ENCODE assay signal across 8 mouse cellular contexts in genomic region chr14:19839600-19840332, GRCm38 (mm10). TPM values are rescaled to one million over a fixed set of nuclear protein-coding genes. Genes with fewer than 3 reads are reported as not detected.
A peak's percentile ranks its signal among the peaks of the same experiment; 100 is the strongest.
DNase-seq lines count a peak whose midpoint lies in the region; ATAC-seq and TF ChIP-seq lines count a peak whose summit lies in the region.

No protein-coding gene starts in this region.

- H3K4me1 ChIP-seq in erythroblast, embryonic 14.5 days (ENCODE audit: control insufficient read depth): no peaks in the 10 kb centered on the region
- H3K4me1 ChIP-seq in heart, embryonic 12.5 days (replicated peaks): no peaks in the 10 kb centered on the region
- H3K4me1 ChIP-seq in kidney, embryonic 16.5 days (ENCODE audit: insufficient read depth, low read length): 0 out of 2 replicates have a peak, but pooled peaks cover 2% of the 10 kb centered on the region
- H3K4me1 ChIP-seq in liver, embryonic 11.5 days (replicated peaks; ENCODE audit: control insufficient read depth, insufficient read depth, low read length): no peaks in the 10 kb centered on the region
- H3K4me1 ChIP-seq in stomach, embryonic 15.5 days: 0 out of 2 replicates have a peak, but pooled peaks cover 2% of the 10 kb centered on the region

- H3K36me3 ChIP-seq in erythroblast, embryonic 14.5 days (ENCODE audit: control insufficient read depth): no peaks in the 10 kb centered on the region
- no peaks in the 10 kb centered on the region for H3K36me3 ChIP-seq in heart, embryonic 12.5 days
- H3K36me3 ChIP-seq in kidney, embryonic 16.5 days (ENCODE audit: insufficient read depth, low read length): no peaks in the 10 kb centered on the region
- H3K36me3 ChIP-seq in liver, embryonic 11.5 days (ENCODE audit: control insufficient read depth, insufficient read depth, low read length): no peaks in the 10 kb centered on the region
- no peaks in the 10 kb centered on the region for H3K36me3 ChIP-seq in myocyte (ENCODE audit: control insufficient read depth, insufficient read depth)
- no peaks in the 10 kb centered on the region for H3K36me3 ChIP-seq in stomach, embryonic 15.5 days

- TF ChIP-seq POLR2A in brain, embryonic 14.5 days (IDR thresholded peaks at IDR 0.05; ENCODE audit: borderline replicate concordance, extremely low read depth, insufficient read depth, insufficient read length, poor library complexity, severe bottlenecking): no peak
- TF ChIP-seq POLR2A in myocyte (IDR thresholded peaks at IDR 0.05; ENCODE audit: insufficient read length, low read depth): no peak

- H3ac ChIP-seq in myocyte (ENCODE audit: control insufficient read depth, insufficient read length): no peak overlapping the region

- ATAC-seq in heart, embryonic 12.5 days (ENCODE audit: insufficient number of reproducible peaks, low FRiP score): 0 out of 2 replicates have a peak, but pooled peaks have one; percentile 33
- ATAC-seq in kidney, embryonic 16.5 days (ENCODE audit: low FRiP score, low TSS enrichment): peak; percentile 73
- no peak for ATAC-seq in liver, embryonic 11.5 days (replicated peaks; ENCODE audit: low FRiP score)
- ATAC-seq in stomach, embryonic 15.5 days (ENCODE audit: insufficient read depth, low FRiP score, low read depth): no peak

- H3K4me2 ChIP-seq in heart, embryonic 12.5 days: peak overlapping the region; percentile 58
- peak overlapping the region; percentile 50 for H3K4me2 ChIP-seq in kidney, embryonic 16.5 days (replicated peaks; ENCODE audit: low read depth, low read length)
- H3K4me2 ChIP-seq in liver, embryonic 11.5 days: peak overlapping the region; percentile 52
- H3K4me2 ChIP-seq in myocyte (ENCODE audit: low read depth): peak overlapping the region; percentile 76
- peak overlapping the region; percentile 54 for H3K4me2 ChIP-seq in stomach, embryonic 15.5 days

- H3K79me2 ChIP-seq in myocyte (ENCODE audit: control insufficient read depth, insufficient read depth): no peaks in the 10 kb centered on the region

- peak; percentile 77 for TF ChIP-seq CTCF in brain, embryonic 14.5 days (IDR thresholded peaks at IDR 0.05; ENCODE audit: borderline replicate concordance, extremely low read depth, insufficient read depth, insufficient read length)

- H3K27ac ChIP-seq in heart, embryonic 12.5 days (ENCODE audit: poor library complexity, severe bottlenecking): no peak overlapping the region
- H3K27ac ChIP-seq in kidney, embryonic 16.5 days (ENCODE audit: low read length): no peak overlapping the region
- H3K27ac ChIP-seq in liver, embryonic 11.5 days (ENCODE audit: low read depth, low read length): no peak overlapping the region
- no peak overlapping the region for H3K27ac ChIP-seq in stomach, embryonic 15.5 days

- H3K9ac ChIP-seq in heart, embryonic 12.5 days: peak overlapping the region; percentile 50; the same call in 1 of the 2 replicates
- H3K9ac ChIP-seq in kidney, embryonic 16.5 days (replicated peaks; ENCODE audit: low read length): peak overlapping the region; percentile 53
- H3K9ac ChIP-seq in liver, embryonic 11.5 days (ENCODE audit: low read depth, low read length): no peak overlapping the region
- no peak overlapping the region for H3K9ac ChIP-seq in stomach, embryonic 15.5 days

- no peaks in the 10 kb centered on the region for H3K9me3 ChIP-seq in erythroblast, embryonic 14.5 days (ENCODE audit: control insufficient read depth, low read length)
- no peaks in the 10 kb centered on the region for H3K9me3 ChIP-seq in heart, embryonic 12.5 days (replicated peaks)
- H3K9me3 ChIP-seq in kidney, embryonic 16.5 days (ENCODE audit: low read length): no peaks in the 10 kb centered on the region
- no peaks in the 10 kb centered on the region for H3K9me3 ChIP-seq in liver, embryonic 11.5 days (ENCODE audit: control insufficient read depth, low read length)
- H3K9me3 ChIP-seq in stomach, embryonic 15.5 days: no peaks in the 10 kb centered on the region

- peak; percentile 51 to 72 for DNase-seq in CD8-positive naive resting alpha-beta T cell, adult 2 months (ENCODE audit: low read depth in 2 of 2, low spot score in 2 of 2)
- peak; percentile 76 for DNase-seq in brain, embryonic 14.5 days (ENCODE audit: low read depth)
- peak; percentile 68 for DNase-seq in liver, embryonic 11.5 days (ENCODE audit: low spot score)

- peak overlapping the region; percentile 41 for H3K4me3 ChIP-seq in erythroblast, embryonic 14.5 days (replicated peaks)
- H3K4me3 ChIP-seq in heart, embryonic 12.5 days: peak overlapping the region; percentile 33
- peak overlapping the region; percentile 36 for H3K4me3 ChIP-seq in kidney, embryonic 16.5 days (ENCODE audit: low read length)
- H3K4me3 ChIP-seq in liver, embryonic 11.5 days (ENCODE audit: low read depth, low read length): 0 out of 2 replicates have a peak overlapping the region, but pooled peaks have one; percentile 29
- H3K4me3 ChIP-seq in myocyte: peak overlapping the region; percentile 13
- peak overlapping the region; percentile 25; the same call in 1 of the 2 replicates for H3K4me3 ChIP-seq in stomach, embryonic 15.5 days (replicated peaks)

- no peaks in the 10 kb centered on the region for H3K27me3 ChIP-seq in erythroblast, embryonic 14.5 days (ENCODE audit: control insufficient read depth)
- H3K27me3 ChIP-seq in heart, embryonic 12.5 days (replicated peaks): 0 out of 2 replicates have a peak, but pooled peaks cover 4% of the 10 kb centered on the region
- no peaks in the 10 kb centered on the region for H3K27me3 ChIP-seq in kidney, embryonic 16.5 days (ENCODE audit: insufficient read depth, low read length)
- no peaks in the 10 kb centered on the region for H3K27me3 ChIP-seq in liver, embryonic 11.5 days (replicated peaks; ENCODE audit: control insufficient read depth, insufficient read depth, low read length)
- peaks cover 7% of the 10 kb centered on the region for H3K27me3 ChIP-seq in myocyte (ENCODE audit: control insufficient read depth, insufficient read depth, insufficient read length)
- no peaks in the 10 kb centered on the region for H3K27me3 ChIP-seq in stomach, embryonic 15.5 days (replicated peaks)

- WGBS in heart, embryonic 12.5 days: 30% methylated on average over 15 of the region's 15 CpGs
- 24% methylated on average over 15 of the region's 15 CpGs for WGBS in kidney, embryonic 16.5 days
- 24% methylated on average over 15 of the region's 15 CpGs for WGBS in liver, embryonic 11.5 days
- 27% methylated on average over 15 of the region's 15 CpGs for WGBS in stomach, embryonic 15.5 days

TF ChIP-seq in myocyte, 11 proteins besides CTCF, POLR2A, EP300 and RAD21:
- TF ChIP-seq REST (IDR thresholded peaks at IDR 0.05; ENCODE audit: insufficient read depth, insufficient read length): no peak
- no peak for TF ChIP-seq MAX (IDR thresholded peaks at IDR 0.05; ENCODE audit: low read depth)
- TF ChIP-seq TCF12 (IDR thresholded peaks at IDR 0.05; ENCODE audit: insufficient read depth, poor library complexity, severe bottlenecking): no peak
- TF ChIP-seq USF1 (IDR thresholded peaks at IDR 0.05; ENCODE audit: low read depth): no peak
- TF ChIP-seq CEBPB (IDR thresholded peaks at IDR 0.05; ENCODE audit: insufficient read depth, poor library complexity, severe bottlenecking): no peak
- TF ChIP-seq POLR2AphosphoS2 (IDR thresholded peaks at IDR 0.05; ENCODE audit: insufficient read length, low read depth): no peak
- TF ChIP-seq E2F4 (IDR thresholded peaks at IDR 0.05; ENCODE audit: insufficient read depth): no peak
- TF ChIP-seq SRF (IDR thresholded peaks at IDR 0.05; ENCODE audit: control insufficient read depth, insufficient read length, low read depth): no peak

RNA-seq across cellular contexts. Expression of gene Rtraf, which starts 16.1 kb away (rescaled TPM):
- 98.2 and 107 TPM in 2 replicates for polyA plus RNA-seq in brain, embryonic 14.5 days (2012; rRNA removed)
- polyA plus RNA-seq in erythroblast, embryonic 14.5 days (2012): 13.4 and 15.5 TPM in 2 replicates
- polyA plus RNA-seq in heart, embryonic 12.5 days (2016; fragmentation: Nextera tagmentation; extraction: Ambion mirVana): 184 and 193 TPM in 2 replicates
- polyA plus RNA-seq in kidney, embryonic 16.5 days (2015; fragmentation: Nextera tagmentation; extraction: Ambion mirVana): 193 and 195 TPM in 2 replicates
- 168 and 183 TPM in 2 replicates for polyA plus RNA-seq in liver, embryonic 11.5 days (2014; fragmentation: Nextera tagmentation; extraction: Ambion mirVana)
- 161 TPM for polyA plus RNA-seq in myocyte (2012; fragmentation: generic; extraction: Trizol)
- polyA plus RNA-seq in stomach, embryonic 15.5 days (2015; fragmentation: Nextera tagmentation; extraction: Ambion mirVana): 186 and 198 TPM in 2 replicates

Comparison
In these comparisons a context has a peak if more than half of its experiments do, and no peak if none do; other contexts are left out.
1. ATAC-seq: peak in heart, embryonic 12.5 days (single experiment) and kidney, embryonic 16.5 days (single experiment); none in liver, embryonic 11.5 days (single experiment) and stomach, embryonic 15.5 days (single experiment).
2. H3K9ac ChIP-seq: peak in heart, embryonic 12.5 days (single experiment) and kidney, embryonic 16.5 days (single experiment); none in liver, embryonic 11.5 days (single experiment) and stomach, embryonic 15.5 days (single experiment).
3. Peak in every context shown above with its lines, with median percentiles within 50 percentile points of each other: DNase-seq, H3K4me3 ChIP-seq and H3K4me2 ChIP-seq.